Mouse (Mus musculus): ENCODE data around the gene Pef1. TPM values are rescaled to one million over a fixed set of nuclear protein-coding genes. Genes with fewer than 3 reads are reported as not detected.

Pef1 gene
- total and polyA plus RNA-seq, 2 experiments from 2014 or later = 62.0 to 93.4 TPM

DNA sequence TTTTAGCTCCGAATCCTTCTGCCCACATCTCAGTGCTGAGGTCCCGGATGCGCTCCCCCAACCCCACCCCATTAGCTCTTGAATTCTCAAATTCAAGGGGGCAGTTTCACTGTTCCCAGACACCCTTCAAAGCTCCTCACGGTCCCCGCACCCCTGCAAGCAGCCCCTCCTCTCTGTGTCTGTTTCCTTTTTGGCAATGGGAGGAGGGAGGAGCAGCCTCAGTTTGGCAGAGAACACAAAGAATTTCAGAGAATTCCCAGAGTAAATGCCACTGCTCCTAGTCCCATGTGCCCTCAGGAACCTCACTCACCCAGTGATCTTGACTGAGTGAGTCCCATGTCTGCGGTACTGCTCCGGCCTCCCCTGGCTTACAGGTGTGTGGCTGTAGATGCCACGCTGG is 64.2 kb downstream of the Pef1 start:
- DNase-seq (ENCODE audit: low spot score) (no peak), ATAC-seq (no peak)
- no peaks in the 10 kb centered on the region for H3K9me3 ChIP-seq (ENCODE audit: low read length)
- no peak overlapping the region for H3K4me2 ChIP-seq (ENCODE audit: low read depth, low read length)
- peaks cover 12% of the 10 kb centered on the region; the same call in 1 of the 2 replicates for H3K27me3 ChIP-seq (ENCODE audit: insufficient read depth, low read length)
- no peaks in the 10 kb centered on the region for H3K36me3 ChIP-seq (ENCODE audit: insufficient read depth, low read length)
- H3K4me1 ChIP-seq (ENCODE audit: insufficient read depth, low read length) = no peaks in the 10 kb centered on the region
- no peak overlapping the region for H3K27ac ChIP-seq
- H3K9ac ChIP-seq (replicated peaks; ENCODE audit: low read length) = no peak overlapping the region
- no peak overlapping the region for H3K4me3 ChIP-seq (ENCODE audit: low read length)
- TF ChIP-seq CTCF (IDR thresholded peaks at IDR 0.05; ENCODE audit: low read depth) = no peak
- 76% methylated on average over 8 of the region's 8 CpGs for WGBS

- Histone ChIP-seq H3K4me3 (ENCODE audit: low read length) (no peak overlapping the region), H3K4me1 (ENCODE audit: insufficient read depth, low read length) (no peaks in the 10 kb centered on the region), H3K9me3 (ENCODE audit: low read length) (no peaks in the 10 kb centered on the region), H3K4me2 (ENCODE audit: low read depth, low read length) (peak overlapping the region; percentile 0; the same call in 1 of the 2 replicates), H3K9ac (replicated peaks; ENCODE audit: low read length) (no peak overlapping the region), H3K27me3 (ENCODE audit: insufficient read depth, low read length) (peaks cover 12% of the 10 kb centered on the region; the same call in 1 of the 2 replicates), H3K36me3 (ENCODE audit: insufficient read depth, low read length) (no peaks in the 10 kb centered on the region), H3K27ac (no peak overlapping the region)
- DNase-seq (ENCODE audit: low spot score) (no peak), ATAC-seq (no peak)
- no peak for TF ChIP-seq CTCF (IDR thresholded peaks at IDR 0.05; ENCODE audit: low read depth)
- 61% methylated on average over 22 of the region's 22 CpGs for WGBS
Observed at GRCm38 (mm10) chr4:130167321-130167720, 65.0 kb downstream of the Pef1 start.

DNA sequence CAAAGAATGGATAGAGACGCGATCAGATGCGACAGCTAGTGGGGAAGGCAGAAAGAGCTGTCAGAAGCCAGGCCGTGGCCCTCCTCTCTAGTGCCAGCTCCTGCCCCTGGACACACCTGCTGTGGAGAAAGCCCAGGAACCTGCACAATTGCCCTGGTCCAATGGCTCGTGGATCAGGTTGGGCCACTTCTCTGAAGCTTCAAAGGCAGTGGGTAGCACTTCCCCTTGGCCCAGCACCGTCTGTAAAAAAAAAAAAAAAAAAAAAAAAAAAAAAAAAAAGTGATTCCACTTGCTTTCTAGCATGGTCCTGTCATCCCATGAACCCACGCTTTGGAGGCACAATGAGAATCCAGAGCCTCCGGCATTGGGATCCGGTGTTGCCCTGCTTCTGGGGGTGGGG is 65.5 kb downstream of the Pef1 start:
- 43% methylated on average over 9 of the region's 9 CpGs for WGBS

DNA sequence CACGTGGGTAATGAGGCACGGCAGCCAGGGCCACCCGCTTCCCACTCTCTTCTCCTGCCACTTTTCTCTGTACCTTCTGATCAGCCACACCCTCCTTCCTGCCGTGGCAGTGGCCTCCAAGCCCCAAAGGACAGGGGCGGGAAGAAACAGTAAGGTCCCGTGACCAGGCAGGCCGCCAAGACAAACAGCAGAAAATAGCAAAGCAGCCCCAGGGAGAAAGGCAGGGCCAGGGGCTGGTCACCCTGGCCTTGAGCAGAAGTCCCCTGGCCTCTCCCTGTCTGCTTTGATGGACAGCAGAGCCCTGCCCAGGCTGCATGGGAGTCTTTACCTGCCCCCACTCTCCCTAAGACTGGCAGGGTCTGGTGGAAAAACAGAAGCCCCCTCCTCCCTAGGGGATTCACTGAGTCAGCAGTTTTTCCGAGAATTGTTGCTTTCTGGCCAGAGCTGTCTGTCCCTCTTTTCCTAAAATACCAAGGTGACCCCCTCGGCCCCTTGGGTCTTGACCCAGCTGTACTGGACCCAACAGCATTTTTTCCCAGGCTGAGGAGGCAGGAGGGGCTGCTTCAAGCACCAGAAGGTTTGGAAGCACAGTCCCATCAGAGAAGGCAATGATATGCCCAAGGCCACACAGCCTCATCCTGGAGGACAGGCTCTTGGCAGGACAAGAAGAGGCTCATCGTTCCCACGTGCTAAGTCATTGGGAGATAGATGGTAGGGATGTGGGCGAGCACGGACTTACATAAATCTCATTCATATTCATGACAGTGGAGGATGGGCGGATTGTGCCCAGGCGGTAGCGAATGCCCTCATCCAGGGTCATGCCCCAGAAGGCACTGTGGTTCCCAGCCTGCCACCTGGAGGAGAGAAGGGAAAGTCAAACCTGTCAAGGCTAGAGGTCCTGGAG is 66.2 kb downstream of the Pef1 start:
- H3K9me3 ChIP-seq (ENCODE audit: low read length) = no peaks in the 10 kb centered on the region
- ATAC-seq = peak; percentile 35; the same call in 1 of the 2 replicates

More for the DNA sequence above, 65.5 kb downstream of the Pef1 start:
- DNase-seq (ENCODE audit: low spot score) (no peak), ATAC-seq (no peak)
- Histone ChIP-seq H3K36me3 (ENCODE audit: insufficient read depth, low read length) (no peaks in the 10 kb centered on the region), H3K4me3 (ENCODE audit: low read length) (no peak overlapping the region), H3K9ac (replicated peaks; ENCODE audit: low read length) (no peak overlapping the region), H3K9me3 (ENCODE audit: low read length) (no peaks in the 10 kb centered on the region), H3K27me3 (ENCODE audit: insufficient read depth, low read length) (peaks cover 12% of the 10 kb centered on the region; the same call in 1 of the 2 replicates), H3K27ac (no peak overlapping the region), H3K4me1 (ENCODE audit: insufficient read depth, low read length) (no peaks in the 10 kb centered on the region), H3K4me2 (ENCODE audit: low read depth, low read length) (peak overlapping the region; percentile 8; the same call in 1 of the 2 replicates)
- TF ChIP-seq CTCF (IDR thresholded peaks at IDR 0.05; ENCODE audit: low read depth) = no peak

GRCm38 (mm10) chr4:130169411-130169971 is 67.1 kb downstream of the Pef1 start:
- no peak for TF ChIP-seq CTCF (IDR thresholded peaks at IDR 0.05; ENCODE audit: low read depth)
- no peak for ATAC-seq
- WGBS = 86% methylated on average over 16 of the region's 16 CpGs

More for the DNA sequence above, 66.2 kb downstream of the Pef1 start:
- TF ChIP-seq CTCF (IDR thresholded peaks at IDR 0.05; ENCODE audit: low read depth) = peak; percentile 20; the same call in 1 of the 2 replicates
- WGBS = 26% methylated on average over 16 of the region's 16 CpGs
- Histone ChIP-seq H3K27me3 (ENCODE audit: insufficient read depth, low read length) (peaks cover 8% of the 10 kb centered on the region; the same call in 1 of the 2 replicates), H3K27ac (no peak overlapping the region), H3K36me3 (ENCODE audit: insufficient read depth, low read length) (no peaks in the 10 kb centered on the region), H3K4me1 (ENCODE audit: insufficient read depth, low read length) (no peaks in the 10 kb centered on the region), H3K9ac (replicated peaks; ENCODE audit: low read length) (no peak overlapping the region), H3K4me2 (ENCODE audit: low read depth, low read length) (0 out of 2 replicates have a peak overlapping the region, but pooled peaks have one; percentile 8), H3K4me3 (ENCODE audit: low read length) (no peak overlapping the region)
- peak; percentile 51 for DNase-seq (ENCODE audit: low spot score)

DNA sequence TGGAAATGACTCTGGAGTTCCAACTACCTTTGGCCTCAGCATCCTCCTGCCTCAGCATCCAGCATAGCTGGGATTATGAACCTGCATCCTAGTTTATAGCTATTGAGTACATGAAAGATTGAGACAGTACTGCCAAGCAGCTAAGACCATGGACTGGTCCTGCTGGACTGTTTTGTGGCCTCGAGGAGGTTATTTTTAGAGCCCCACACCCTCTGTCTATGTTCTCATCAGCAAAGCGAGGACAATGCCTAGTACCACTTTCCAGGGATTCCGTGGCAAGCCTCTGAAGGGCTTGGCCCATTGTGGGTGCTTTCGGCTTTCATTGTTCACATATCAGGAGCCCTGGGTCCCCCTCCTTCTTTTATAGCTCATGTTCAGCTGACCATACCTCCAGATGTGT is 68.0 kb downstream of the Pef1 start:
- H3K27me3 ChIP-seq (ENCODE audit: insufficient read depth, low read length) = 0 out of 2 replicates have a peak, but pooled peaks cover 9% of the 10 kb centered on the region
- H3K9me3 ChIP-seq (ENCODE audit: low read length) = no peaks in the 10 kb centered on the region
- H3K4me2 ChIP-seq (ENCODE audit: low read depth, low read length) = no peak overlapping the region
- no peak overlapping the region for H3K9ac ChIP-seq (replicated peaks; ENCODE audit: low read length)
- no peak overlapping the region for H3K4me3 ChIP-seq (ENCODE audit: low read length)
- 80% methylated on average over 4 of the region's 4 CpGs for WGBS
- H3K36me3 ChIP-seq (ENCODE audit: insufficient read depth, low read length) = no peaks in the 10 kb centered on the region
- H3K4me1 ChIP-seq (ENCODE audit: insufficient read depth, low read length) = no peaks in the 10 kb centered on the region
- no peak overlapping the region for H3K27ac ChIP-seq
- no peak for TF ChIP-seq CTCF (IDR thresholded peaks at IDR 0.05; ENCODE audit: low read depth)
- ATAC-seq (no peak), DNase-seq (ENCODE audit: low spot score) (no peak)

More at GRCm38 (mm10) chr4:130169411-130169971, 67.1 kb downstream of the Pef1 start:
- H3K4me3 ChIP-seq (ENCODE audit: low read length) = no peak overlapping the region
- no peak for DNase-seq (ENCODE audit: low spot score)
- H3K9me3 ChIP-seq (ENCODE audit: low read length) = no peaks in the 10 kb centered on the region
- no peak overlapping the region for H3K27ac ChIP-seq
- no peaks in the 10 kb centered on the region for H3K36me3 ChIP-seq (ENCODE audit: insufficient read depth, low read length)
- H3K4me2 ChIP-seq (ENCODE audit: low read depth, low read length) = no peak overlapping the region
- H3K9ac ChIP-seq (replicated peaks; ENCODE audit: low read length) = no peak overlapping the region
- no peaks in the 10 kb centered on the region for H3K4me1 ChIP-seq (ENCODE audit: insufficient read depth, low read length)
- 0 out of 2 replicates have a peak, but pooled peaks cover 5% of the 10 kb centered on the region for H3K27me3 ChIP-seq (ENCODE audit: insufficient read depth, low read length)
